Mouse (Mus musculus) midbrain, embryonic 16.5 days (tissue): Measurements from ENCODE around the gene Larp4. TPM values are rescaled to one million over a fixed set of nuclear protein-coding genes. Genes with fewer than 3 reads are reported as not detected.
"Not testable (repeated sequence)": the region's sequence is repeated elsewhere in the genome, so short reads cannot be mapped to it uniquely, and the experiment has no call there.

ENCODE experiments used
- ATAC-seq: fragments of 200-750 bp; cut with Nextera tagmentation; 2 replicates; pipeline ENCODE4 v1.8.0; 2017; ENCODE audit warnings: moderate TSS enrichment
- H3K27ac ChIP-seq: fragments of 300-500 bp; sonication (generic); 2 replicates; pipeline ENCODE4 v1.5.1; 2014; ENCODE audit warnings: mild to moderate bottlenecking, low read length, mixed read lengths
- H3K27me3 ChIP-seq: fragments of 300-500 bp; sonication (generic); 2 replicates; pipeline ENCODE4 v1.6.1; 2014; ENCODE audit warnings: low read depth, low read length, mixed read lengths; ENCODE audit not compliant: control insufficient read depth, insufficient read depth
- H3K36me3 ChIP-seq: fragments of 300-500 bp; sonication (generic); 2 replicates; pipeline ENCODE4 v1.6.1; 2014; ENCODE audit warnings: mild to moderate bottlenecking, low read length, moderate library complexity, mixed read lengths; ENCODE audit not compliant: control insufficient read depth, insufficient read depth
- H3K4me1 ChIP-seq: fragments of 300-500 bp; sonication (generic); 2 replicates; pipeline ENCODE4 v1.6.1; 2014; ENCODE audit warnings: mild to moderate bottlenecking, low read length, mixed read lengths; ENCODE audit not compliant: control insufficient read depth, insufficient read depth
- H3K4me2 ChIP-seq: fragments of 300-500 bp; sonication (generic); 2 replicates; pipeline ENCODE4 v1.6.1; 2014; ENCODE audit warnings: mild to moderate bottlenecking, low read length, mixed read lengths
- H3K4me3 ChIP-seq: fragments of 300-500 bp; sonication (generic); 2 replicates; pipeline ENCODE4 v1.5.1; 2014; ENCODE audit warnings: low read depth, mild to moderate bottlenecking, low read length, moderate library complexity, mixed read lengths
- H3K9ac ChIP-seq: fragments of 300-500 bp; sonication (generic); 2 replicates; pipeline ENCODE4 v1.6.1; 2014; ENCODE audit warnings: low read depth, low read length, mixed read lengths
- H3K9me3 ChIP-seq: fragments of 300-500 bp; sonication (generic); replicated peaks from 2 replicates; pipeline ENCODE4 v1.6.1; 2014; ENCODE audit warnings: mild to moderate bottlenecking, low read length, mixed read lengths; ENCODE audit not compliant: control insufficient read depth, poor library complexity, severe bottlenecking
- WGBS: fragments of 180-500 bp; shearing (Covaris S2); extraction: QIAGEN DNeasy Blood & Tissue Kit; methylation state at CpG from one replicate; pipeline ENCODE4 v1.1.7; 2014; 5-methylcytosine and 5-hydroxymethylcytosine counted together
- polyA plus RNA-seq: library from polyadenylated mRNA; unstranded; fragments of >200 nt; fragmentation: Nextera tagmentation; extraction: Ambion mirVana; gene quantifications from 2 replicates; pipeline ENCODE4 v1.2.1, GENCODE M21; 2015

Larp4 gene
- polyA plus RNA-seq: 22.0 and 22.3 TPM in 2 replicates

DNA sequence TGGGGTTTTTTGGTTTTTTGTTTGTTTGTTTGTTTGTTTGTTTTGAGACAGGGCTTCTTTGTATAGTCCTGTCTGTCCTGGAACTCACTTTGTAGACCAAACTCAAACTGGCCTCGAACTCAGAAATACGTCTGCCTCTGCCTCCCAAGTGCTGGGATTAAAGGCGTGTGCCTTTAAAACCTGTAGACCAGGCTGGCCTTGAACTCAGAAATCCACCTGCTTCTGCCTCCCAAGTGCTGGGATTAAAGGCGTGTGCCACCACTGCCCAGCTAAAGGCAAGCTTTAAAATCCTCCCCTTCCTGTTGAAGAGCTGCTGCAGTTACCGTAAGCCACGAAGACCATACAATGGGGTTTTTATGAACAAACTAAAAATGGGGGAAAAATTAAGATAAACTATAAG, at the start of gene Larp4:
Larp4 (plus strand) TSS at position 301 of the 400 bp plus-strand sequence.
- not testable (repeated sequence) for H3K27ac ChIP-seq, ATAC-seq, H3K36me3 ChIP-seq, H3K4me2 ChIP-seq, H3K9ac ChIP-seq, H3K4me3 ChIP-seq, H3K4me1 ChIP-seq, H3K27me3 ChIP-seq, H3K9me3 ChIP-seq
- 90% methylated on average over 6 of the region's 6 CpGs for WGBS

DNA sequence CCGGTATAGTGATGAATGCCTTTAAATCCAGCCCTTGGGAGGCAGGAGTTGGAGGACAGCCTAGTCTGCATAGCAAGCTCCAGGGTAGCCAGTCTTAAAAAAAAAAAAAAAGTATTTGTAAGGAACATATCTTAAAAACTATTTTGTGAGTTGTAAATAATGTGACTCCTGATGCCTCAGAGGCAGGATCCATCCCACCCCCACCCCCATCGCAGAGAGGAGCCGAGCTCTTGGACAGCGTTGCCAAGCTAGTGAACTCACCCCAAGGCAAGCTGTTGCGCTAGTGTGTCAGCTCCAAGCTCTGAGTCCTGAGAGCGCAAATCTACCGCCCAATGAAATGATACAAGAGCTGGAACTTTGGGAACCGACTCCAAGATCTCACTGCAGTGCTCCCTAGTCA, 38.6 kb upstream of the Larp4 start:
- ATAC-seq: no peak
- no peak overlapping the region for H3K4me3 ChIP-seq
- H3K27ac ChIP-seq: no peak overlapping the region
- H3K4me2 ChIP-seq: no peak overlapping the region
- no peaks in the 10 kb centered on the region for H3K36me3 ChIP-seq
- H3K27me3 ChIP-seq: no peaks in the 10 kb centered on the region
- WGBS: 85% methylated on average over 8 of the region's 8 CpGs
- H3K9me3 ChIP-seq: no peaks in the 10 kb centered on the region
- H3K9ac ChIP-seq: no peak overlapping the region
- no peaks in the 10 kb centered on the region for H3K4me1 ChIP-seq

DNA sequence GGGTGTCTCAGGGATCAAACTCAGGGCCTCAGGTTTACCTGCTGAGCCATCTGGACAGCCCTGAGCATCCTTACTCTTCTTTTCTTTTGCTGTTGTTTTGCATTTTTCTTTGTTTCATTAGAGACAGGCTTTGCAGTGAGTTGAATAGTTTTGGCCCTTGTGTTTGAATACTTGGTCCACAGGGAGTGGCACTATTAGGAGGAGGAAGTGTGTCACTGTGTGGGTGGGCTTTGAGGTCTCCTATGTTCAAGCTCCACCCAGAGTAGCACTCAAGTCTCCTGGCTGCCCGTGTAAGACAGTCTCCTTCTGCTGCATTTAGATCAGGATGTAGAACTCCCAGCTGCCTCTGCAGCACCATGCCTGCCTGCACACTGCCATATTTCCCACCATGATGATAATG, 35.4 kb upstream of the Larp4 start:
- no peaks in the 10 kb centered on the region for H3K36me3 ChIP-seq

DNA sequence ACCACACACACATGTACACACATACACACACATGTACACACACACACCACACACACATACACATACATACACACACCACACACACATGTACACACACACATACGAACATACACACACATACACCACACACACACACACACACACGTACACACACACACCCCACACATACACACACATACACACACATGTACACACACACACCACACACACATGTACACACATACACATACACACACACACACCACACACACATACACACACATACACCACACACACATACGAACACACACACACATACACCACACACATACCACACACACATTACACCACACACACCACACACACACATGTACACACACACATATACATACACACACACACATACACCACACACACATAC, 33.2 kb upstream of the Larp4 start:
- 89% methylated on average over 3 of the region's 3 CpGs for WGBS
- Histone ChIP-seq H3K9ac (no peak overlapping the region), H3K36me3 (no peaks in the 10 kb centered on the region), H3K27ac (no peak overlapping the region), H3K27me3 (no peaks in the 10 kb centered on the region), H3K4me1 (no peaks in the 10 kb centered on the region), H3K9me3 (no peaks in the 10 kb centered on the region), H3K4me2 (no peak overlapping the region), H3K4me3 (no peak overlapping the region)
- ATAC-seq: no peak

More for the DNA sequence above, 35.4 kb upstream of the Larp4 start:
- no peak overlapping the region for H3K4me2 ChIP-seq
- H3K27me3 ChIP-seq: no peaks in the 10 kb centered on the region
- H3K4me3 ChIP-seq: no peak overlapping the region
- WGBS: 41% methylated on average over 1 of the region's 1 CpGs
- no peak overlapping the region for H3K9ac ChIP-seq
- H3K4me1 ChIP-seq: no peaks in the 10 kb centered on the region
- ATAC-seq: no peak
- no peak overlapping the region for H3K27ac ChIP-seq
- no peaks in the 10 kb centered on the region for H3K9me3 ChIP-seq

DNA sequence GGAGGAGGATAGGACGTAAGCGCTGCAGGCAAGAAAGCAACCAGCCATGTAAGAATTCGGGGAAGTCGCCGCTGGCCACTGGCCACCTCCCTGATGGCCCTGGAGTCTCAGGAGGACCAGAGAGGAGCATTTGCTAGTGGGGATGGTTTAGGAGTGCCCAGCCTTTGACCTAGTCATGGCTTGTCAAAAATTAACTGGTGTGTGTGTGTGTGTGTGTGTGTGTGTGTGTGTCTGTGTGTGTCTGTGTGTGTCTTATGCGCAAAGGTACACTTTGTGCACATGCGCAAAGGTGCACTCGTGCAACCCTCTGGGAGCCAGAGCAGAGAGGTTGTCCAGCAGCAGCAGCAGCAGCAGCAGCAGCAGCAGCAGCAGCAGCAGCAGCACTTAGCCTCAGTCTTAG, 32.0 kb upstream of the Larp4 start:
- H3K36me3 ChIP-seq: no peaks in the 10 kb centered on the region
- H3K27me3 ChIP-seq: no peaks in the 10 kb centered on the region
- H3K4me1 ChIP-seq: no peaks in the 10 kb centered on the region
- no peak for ATAC-seq
- 88% methylated on average over 8 of the region's 8 CpGs for WGBS
- no peak overlapping the region for H3K4me3 ChIP-seq
- H3K27ac ChIP-seq: no peak overlapping the region
- H3K9me3 ChIP-seq: no peaks in the 10 kb centered on the region
- no peak overlapping the region for H3K9ac ChIP-seq
- H3K4me2 ChIP-seq: no peak overlapping the region

DNA sequence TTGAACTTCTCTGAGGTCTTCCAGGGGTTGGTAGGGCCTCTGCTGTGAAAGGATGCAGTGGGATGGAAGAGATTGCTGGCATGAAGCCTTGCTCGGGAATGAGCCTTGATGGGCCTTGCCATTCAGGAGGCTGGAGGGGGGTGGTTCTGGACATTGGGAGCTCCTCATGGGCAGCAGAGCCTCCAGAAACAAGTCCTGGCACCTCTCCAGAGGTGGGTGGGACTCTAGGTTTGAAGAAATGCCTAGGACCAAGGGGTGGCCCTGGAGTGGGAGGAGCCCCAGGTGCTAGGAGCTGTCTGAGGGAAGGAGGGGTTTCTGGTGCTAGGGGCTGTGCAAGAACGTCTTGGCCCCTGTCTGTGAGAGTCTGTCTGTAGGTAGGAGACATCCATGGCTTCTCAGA, 29.4 kb upstream of the Larp4 start:
- no peak for ATAC-seq
- no peak overlapping the region for H3K4me3 ChIP-seq
- no peak overlapping the region for H3K9ac ChIP-seq
- H3K4me1 ChIP-seq: no peaks in the 10 kb centered on the region
- no peak overlapping the region for H3K27ac ChIP-seq
- H3K4me2 ChIP-seq: no peak overlapping the region
- H3K27me3 ChIP-seq: no peaks in the 10 kb centered on the region
- no peaks in the 10 kb centered on the region for H3K9me3 ChIP-seq
- H3K36me3 ChIP-seq: no peaks in the 10 kb centered on the region
- WGBS: 44% methylated on average over 2 of the region's 2 CpGs

DNA sequence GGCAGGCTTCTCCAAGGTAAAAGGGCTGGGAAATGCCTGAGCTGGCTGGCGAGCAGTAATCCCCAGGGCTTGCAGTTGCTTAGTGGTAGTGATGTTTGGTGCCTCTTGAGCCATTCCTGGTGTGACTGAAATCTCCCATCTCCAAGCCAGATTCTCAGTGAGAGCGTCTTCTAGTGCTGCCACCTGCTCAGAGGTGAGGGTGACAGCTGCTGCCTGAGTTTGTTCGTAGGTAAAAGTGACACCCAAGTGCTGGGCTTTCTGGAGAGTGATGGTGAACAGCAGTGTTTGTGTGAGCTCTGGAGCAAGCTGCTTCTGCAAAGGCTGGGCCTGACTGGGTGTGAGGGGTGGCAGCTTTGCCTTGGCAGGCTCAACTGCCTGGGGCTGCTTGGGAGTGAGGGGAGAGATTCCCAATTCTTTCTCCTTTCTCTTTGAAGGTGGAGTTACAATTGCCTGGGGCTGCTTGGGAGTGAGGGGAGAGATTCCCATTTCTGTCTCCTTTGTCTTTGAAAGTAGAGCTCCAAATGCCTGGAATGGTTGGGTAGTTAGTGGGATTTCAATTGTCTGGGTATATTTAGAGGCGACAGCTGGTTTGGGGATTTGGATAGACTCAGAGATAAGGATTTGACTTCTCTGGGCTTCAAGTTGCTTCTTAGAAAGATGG, 28.8 kb upstream of the Larp4 start:
- H3K4me3 ChIP-seq: no peak overlapping the region
- H3K4me1 ChIP-seq: no peaks in the 10 kb centered on the region
- H3K27ac ChIP-seq: no peak overlapping the region
- 62% methylated on average over 4 of the region's 4 CpGs for WGBS
- H3K9ac ChIP-seq: no peak overlapping the region
- H3K36me3 ChIP-seq: no peaks in the 10 kb centered on the region
- no peak for ATAC-seq
- no peak overlapping the region for H3K4me2 ChIP-seq
- H3K9me3 ChIP-seq: no peaks in the 10 kb centered on the region
- no peaks in the 10 kb centered on the region for H3K27me3 ChIP-seq

DNA sequence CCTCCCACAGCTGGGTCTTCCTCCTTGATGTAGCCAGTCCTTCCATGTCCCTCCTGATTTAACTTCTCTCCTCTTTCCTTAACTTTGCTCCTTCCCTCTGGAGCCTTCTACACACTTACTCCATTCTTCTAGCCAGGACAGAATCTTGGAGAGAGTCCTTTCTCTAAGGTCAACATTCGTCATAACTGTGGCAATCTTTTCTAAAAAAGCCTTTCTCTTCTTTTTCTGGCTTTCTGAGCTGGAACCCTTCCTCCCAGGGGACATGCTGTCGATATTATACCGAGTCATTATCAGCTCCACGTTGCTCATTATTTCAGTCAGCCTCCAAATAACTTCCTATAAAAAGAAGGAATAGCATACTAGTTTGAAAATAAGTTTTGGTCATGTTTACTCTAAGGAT, 14.5 kb upstream of the Larp4 start:
- H3K36me3 ChIP-seq: no peaks in the 10 kb centered on the region
- no peak overlapping the region for H3K4me3 ChIP-seq
- no peak overlapping the region for H3K27ac ChIP-seq
- no peaks in the 10 kb centered on the region for H3K4me1 ChIP-seq
- no peak overlapping the region for H3K4me2 ChIP-seq
- H3K27me3 ChIP-seq: no peaks in the 10 kb centered on the region
- 78% methylated on average over 4 of the region's 4 CpGs for WGBS
- ATAC-seq: no peak
- no peak overlapping the region for H3K9ac ChIP-seq
- no peaks in the 10 kb centered on the region for H3K9me3 ChIP-seq

DNA sequence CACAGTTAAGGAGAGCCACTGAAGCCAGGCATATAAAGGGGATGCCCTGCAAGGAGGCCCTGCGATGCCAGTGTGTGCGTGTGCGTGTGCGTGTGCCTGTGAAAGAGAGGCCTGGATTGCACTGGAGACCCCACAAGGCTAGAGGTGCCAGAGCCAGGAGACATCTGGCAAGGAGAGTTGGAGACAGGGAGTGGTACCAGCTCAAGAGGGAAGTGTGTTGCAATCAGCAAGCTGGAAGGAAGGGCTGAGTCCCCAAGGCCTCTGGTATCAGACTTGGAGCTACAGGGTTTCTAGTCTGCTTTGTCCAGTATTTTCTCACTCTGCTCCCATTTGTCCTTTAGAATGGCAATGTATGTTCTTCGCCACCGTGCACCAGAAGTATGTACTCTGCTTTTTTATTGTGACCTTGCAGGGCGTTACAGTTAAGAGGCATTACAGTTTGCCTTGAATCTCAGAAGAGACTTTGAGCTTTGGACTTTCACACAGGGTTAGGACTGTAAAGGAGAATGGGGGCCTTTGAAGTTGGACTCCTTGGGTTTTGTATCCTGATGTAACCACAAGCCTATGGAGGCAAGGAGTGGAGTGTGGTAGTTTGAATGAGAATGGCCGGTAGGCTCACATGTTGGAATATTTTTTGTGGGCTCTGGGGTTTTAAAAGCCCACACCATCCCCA, 4.6 kb upstream of the Larp4 start:
- H3K9me3 ChIP-seq: no peaks in the 10 kb centered on the region
- no peak overlapping the region for H3K4me3 ChIP-seq
- H3K27me3 ChIP-seq: no peaks in the 10 kb centered on the region
- no peak overlapping the region for H3K27ac ChIP-seq
- 91% methylated on average over 8 of the region's 8 CpGs for WGBS
- ATAC-seq: no peak
- no peaks in the 10 kb centered on the region for H3K4me1 ChIP-seq
- no peak overlapping the region for H3K9ac ChIP-seq
- H3K36me3 ChIP-seq: no peaks in the 10 kb centered on the region
- no peak overlapping the region for H3K4me2 ChIP-seq
